Comparison of ENCODE assay signal across 15 mouse cellular contexts in the genomic region with DNA sequence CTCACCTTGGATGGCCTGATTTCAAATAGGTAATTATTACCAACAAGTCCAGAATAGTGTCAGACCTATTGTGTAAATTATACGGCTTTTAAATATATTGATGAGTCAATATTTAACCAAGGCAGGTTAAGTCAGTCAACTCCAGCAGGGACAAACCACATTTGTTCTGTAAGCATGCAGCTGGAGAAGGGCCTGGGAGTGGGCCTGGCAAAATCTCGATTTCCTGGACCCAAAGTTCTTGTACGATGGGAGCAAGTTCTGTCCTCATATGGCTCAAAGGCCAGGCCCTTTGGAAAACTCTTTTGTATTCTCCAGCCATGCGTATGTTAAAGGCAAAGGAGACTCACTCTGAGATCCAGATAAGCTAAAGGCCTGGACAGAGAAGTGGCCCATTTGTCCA.
A peak's percentile ranks its signal among the peaks of the same experiment; 100 is the strongest.
DNase-seq lines count a peak whose midpoint lies in the region; ATAC-seq and TF ChIP-seq lines count a peak whose summit lies in the region.
"Had no signal": no experiment of that assay in that cellular context is flagged by ENCODE, and none has a peak within 500 bp of the region (broad histone marks: within the 10 kb centered on the region; RNA-seq: fewer than 3 reads in every experiment).

No protein-coding gene starts in this region.

- H3K4me2 ChIP-seq in kidney, embryonic 14.5 days (replicated peaks; ENCODE audit: low read depth, low read length): no peak overlapping the region
- H3K4me2 ChIP-seq in embryonic facial prominence, embryonic 13.5 days: 0 out of 2 replicates have a peak overlapping the region, but pooled peaks have one; percentile 45
- H3K4me2 ChIP-seq in intestine, embryonic 15.5 days (replicated peaks): no peak overlapping the region
- H3K4me2 ChIP-seq: forebrain, embryonic 13.5 days; heart, embryonic 15.5 days; hindbrain, embryonic 13.5 days had no signal

- H3K27ac ChIP-seq in kidney, adult 2 months (ENCODE audit: insufficient read depth, low read depth, low read length): peak overlapping the region; percentile 76
- no peak overlapping the region for H3K27ac ChIP-seq in kidney, embryonic 14.5 days (ENCODE audit: low read depth, low read length)
- peak overlapping the region; percentile 44 for H3K27ac ChIP-seq in embryonic facial prominence, embryonic 13.5 days
- no peak overlapping the region for H3K27ac ChIP-seq in intestine, embryonic 15.5 days
- H3K27ac ChIP-seq: forebrain, embryonic 13.5 days; heart, embryonic 15.5 days; hindbrain, embryonic 13.5 days; layer of hippocampus, adult 2 months had no signal

- no peaks in the 10 kb centered on the region for H3K36me3 ChIP-seq in kidney, adult 2 months (ENCODE audit: control insufficient read depth, insufficient read depth, low read length)
- no peaks in the 10 kb centered on the region for H3K36me3 ChIP-seq in kidney, embryonic 14.5 days (ENCODE audit: control insufficient read depth, insufficient read depth, low read length)
- H3K36me3 ChIP-seq in embryonic facial prominence, embryonic 13.5 days: no peaks in the 10 kb centered on the region
- H3K36me3 ChIP-seq in intestine, embryonic 15.5 days: no peaks in the 10 kb centered on the region
- H3K36me3 ChIP-seq: heart, embryonic 15.5 days; hindbrain, embryonic 13.5 days had no signal

- TF ChIP-seq CTCF in kidney, adult 2 months (conservative IDR thresholded peaks at IDR 0.05; ENCODE audit: insufficient read depth, insufficient read length, low read depth, low read length): no peak

- ATAC-seq in kidney, embryonic 14.5 days (ENCODE audit: low FRiP score, low TSS enrichment): no peak
- no peak for ATAC-seq in embryonic facial prominence, embryonic 13.5 days (ENCODE audit: insufficient number of reproducible peaks, insufficient read depth, low FRiP score, low TSS enrichment, low read depth)
- ATAC-seq in intestine, embryonic 15.5 days: peak; percentile 63
- ATAC-seq: midbrain, embryonic 16.5 days had no signal

- peaks cover 12% of the 10 kb centered on the region for H3K4me1 ChIP-seq in kidney, adult 2 months (ENCODE audit: control insufficient read depth, insufficient read depth, low read length)
- peaks cover 24% of the 10 kb centered on the region for H3K4me1 ChIP-seq in kidney, embryonic 14.5 days (ENCODE audit: control insufficient read depth, insufficient read depth, low read length)
- H3K4me1 ChIP-seq in embryonic facial prominence, embryonic 13.5 days: peaks cover 46% of the 10 kb centered on the region
- H3K4me1 ChIP-seq in intestine, embryonic 15.5 days (replicated peaks): peaks cover 4% of the 10 kb centered on the region; the same call in 1 of the 2 replicates

- H3K27me3 ChIP-seq in kidney, adult 2 months (replicated peaks; ENCODE audit: control insufficient read depth, insufficient read depth, low read length): no peaks in the 10 kb centered on the region
- H3K27me3 ChIP-seq in kidney, embryonic 14.5 days (ENCODE audit: control insufficient read depth, insufficient read depth, low read length): no peaks in the 10 kb centered on the region
- H3K27me3 ChIP-seq in embryonic facial prominence, embryonic 13.5 days: no peaks in the 10 kb centered on the region
- H3K27me3 ChIP-seq in intestine, embryonic 15.5 days (replicated peaks): no peaks in the 10 kb centered on the region
- H3K27me3 ChIP-seq: forebrain, embryonic 13.5 days; heart, embryonic 15.5 days; hindbrain, embryonic 13.5 days had no signal

- DNase-seq in kidney, adult 2 months: peak; percentile 67
- peak; percentile 7 to 38 for DNase-seq in kidney, postnatal 4 days
- DNase-seq in retina, embryonic 14.5 days (ENCODE audit: low spot score): no peak
- no peak for DNase-seq in adrenal gland, postnatal 14 days
- DNase-seq in T-cell, adult 2 months (ENCODE audit: low spot score): no peak
- DNase-seq: gastrocnemius, postnatal 25 days; thymus, postnatal 36 days had no signal

- no peak overlapping the region for H3K9ac ChIP-seq in kidney, embryonic 14.5 days (ENCODE audit: low read depth, low read length)
- H3K9ac ChIP-seq in embryonic facial prominence, embryonic 13.5 days: no peak overlapping the region
- H3K9ac ChIP-seq in intestine, embryonic 15.5 days: no peak overlapping the region
- H3K9ac ChIP-seq: forebrain, embryonic 13.5 days; heart, embryonic 15.5 days; hindbrain, embryonic 13.5 days had no signal

- H3K9me3 ChIP-seq in kidney, embryonic 14.5 days (ENCODE audit: control insufficient read depth, low read length): no peaks in the 10 kb centered on the region
- H3K9me3 ChIP-seq in embryonic facial prominence, embryonic 13.5 days: no peaks in the 10 kb centered on the region
- H3K9me3 ChIP-seq in intestine, embryonic 15.5 days: no peaks in the 10 kb centered on the region
- H3K9me3 ChIP-seq: forebrain, embryonic 13.5 days; heart, embryonic 15.5 days; hindbrain, embryonic 13.5 days had no signal

- no peak overlapping the region for H3K4me3 ChIP-seq in kidney, adult 2 months (ENCODE audit: insufficient read depth, low read depth, low read length)
- no peak overlapping the region for H3K4me3 ChIP-seq in kidney, embryonic 14.5 days (ENCODE audit: low read length)
- H3K4me3 ChIP-seq in embryonic facial prominence, embryonic 13.5 days: no peak overlapping the region
- no peak overlapping the region for H3K4me3 ChIP-seq in intestine, embryonic 15.5 days (replicated peaks)
- H3K4me3 ChIP-seq: forebrain, embryonic 13.5 days; heart, embryonic 15.5 days; hindbrain, embryonic 13.5 days; layer of hippocampus, adult 2 months had no signal

- no peak for TF ChIP-seq POLR2A in kidney, adult 2 months (IDR thresholded peaks at IDR 0.05; ENCODE audit: low read depth, low read length)

- WGBS in kidney, adult 2 months: 38% methylated on average over 4 of the region's 4 CpGs
- 64% methylated on average over 4 of the region's 4 CpGs for WGBS in kidney, embryonic 14.5 days
- 70% methylated on average over 4 of the region's 4 CpGs for WGBS in embryonic facial prominence, embryonic 13.5 days
- WGBS in intestine, embryonic 15.5 days: 60% methylated on average over 4 of the region's 4 CpGs

Comparison
In these comparisons a context has a peak if more than half of its experiments do, and no peak if none do; other contexts are left out.
1. H3K27ac ChIP-seq: peak in kidney, adult 2 months (single experiment) and embryonic facial prominence, embryonic 13.5 days (single experiment); none in kidney, embryonic 14.5 days (single experiment) and intestine, embryonic 15.5 days (single experiment).
2. DNase-seq: peak in kidney, adult 2 months (single experiment) and kidney, postnatal 4 days (2 of 2); none in retina, embryonic 14.5 days (single experiment), adrenal gland, postnatal 14 days (single experiment) and T-cell, adult 2 months (single experiment).